Mouse (Mus musculus): ENCODE data around the gene Rpain.

The Rpain gene

GRCm38 (mm10) chr11:70969821-70970559 is at the start of gene Rpain, which contains the start of gene Nup88:
Gene Rpain, plus strand, starts transcription at chr11:70970213.
Gene Nup88, minus strand, starts transcription at chr11:70969973.
- peak; percentile 93 for DNase-seq (ENCODE audit: low read depth, low spot score)

- DNase-seq (ENCODE audit: low read depth, low spot score) = no peak
These were observed 38.6 kb upstream of the Rpain start for GRCm38 (mm10) chr11:70931461-70931860.

- no peak for DNase-seq (ENCODE audit: low read depth, low spot score)
These were observed 34.7 kb upstream of the Rpain start for GRCm38 (mm10) chr11:70935316-70935715.

- DNase-seq (ENCODE audit: low read depth, low spot score) = no peak
These were observed 27.4 kb upstream of the Rpain start for GRCm38 (mm10) chr11:70942596-70942995.

- no peak for DNase-seq (ENCODE audit: low read depth, low spot score)
These were observed 26.4 kb upstream of the Rpain start for GRCm38 (mm10) chr11:70943651-70944050.

GRCm38 (mm10) chr11:70944935-70945817 is 24.8 kb upstream of the Rpain start:
- no peak for DNase-seq (ENCODE audit: low read depth, low spot score)

- no peak for DNase-seq (ENCODE audit: low read depth, low spot score)
These were observed 15.3 kb upstream of the Rpain start for GRCm38 (mm10) chr11:70954711-70955110.

- DNase-seq (ENCODE audit: low read depth, low spot score) = no peak
These were observed 9.0 kb upstream of the Rpain start for GRCm38 (mm10) chr11:70960786-70961554.

GRCm38 (mm10) chr11:70964222-70964907 is 5.6 kb upstream of the Rpain start:
- DNase-seq (ENCODE audit: low read depth, low spot score) = no peak

GRCm38 (mm10) chr11:70969271-70969794 is 680 bp upstream of the Rpain start:
- no peak for DNase-seq (ENCODE audit: low read depth, low spot score)

- DNase-seq (ENCODE audit: low read depth, low spot score) = no peak
These were observed 837 bp downstream of the Rpain start for GRCm38 (mm10) chr11:70970560-70971540.

GRCm38 (mm10) chr11:70972586-70972985 is 2.6 kb downstream of the Rpain start:
- DNase-seq (ENCODE audit: low read depth, low spot score) = no peak

- no peak for DNase-seq (ENCODE audit: low read depth, low spot score)
These were observed 3.9 kb downstream of the Rpain start for GRCm38 (mm10) chr11:70973947-70974346.

- DNase-seq (ENCODE audit: low read depth, low spot score) = no peak
These were observed 5.2 kb downstream of the Rpain start for GRCm38 (mm10) chr11:70975193-70975592.

- DNase-seq (ENCODE audit: low read depth, low spot score) = no peak
These were observed 7.3 kb downstream of the Rpain start for GRCm38 (mm10) chr11:70977293-70977692.

GRCm38 (mm10) chr11:70980232-70980631 is 10.2 kb downstream of the Rpain start:
- no peak for DNase-seq (ENCODE audit: low read depth, low spot score)

GRCm38 (mm10) chr11:70980751-70981510 is 10.9 kb downstream of the Rpain start:
- DNase-seq (ENCODE audit: low read depth, low spot score) = no peak

GRCm38 (mm10) chr11:70982030-70982429 is 12.0 kb downstream of the Rpain start:
- no peak for DNase-seq (ENCODE audit: low read depth, low spot score)
